Mouse (Mus musculus) forelimb bud, embryonic 11.5 days (tissue): ENCODE measurements around the gene Pabpc4.
"Not testable (repeated sequence)": the region's sequence is repeated elsewhere in the genome, so short reads cannot be mapped to it uniquely, and the experiment has no call there.

Source experiments
- DNase-seq: peaks from one replicate; pipeline ENCODE4 v3.0.0-alpha.2; 2012; ENCODE audit warnings: low read depth, low spot score

Gene Pabpc4

GRCm38 (mm10) chr4:123297195-123297960 is 35.2 kb downstream of the Pabpc4 start:
- DNase-seq: no peak

GRCm38 (mm10) chr4:123298226-123298625 is 36.1 kb downstream of the Pabpc4 start:
- no peak for DNase-seq

- DNase-seq: no peak
These were observed 37.0 kb downstream of the Pabpc4 start for GRCm38 (mm10) chr4:123298980-123299670.

- DNase-seq: peak; percentile 70
These were observed 43.6 kb downstream of the Pabpc4 start for GRCm38 (mm10) chr4:123305789-123306188.

GRCm38 (mm10) chr4:123306999-123307398 is 44.8 kb downstream of the Pabpc4 start:
- DNase-seq: no peak

DNA sequence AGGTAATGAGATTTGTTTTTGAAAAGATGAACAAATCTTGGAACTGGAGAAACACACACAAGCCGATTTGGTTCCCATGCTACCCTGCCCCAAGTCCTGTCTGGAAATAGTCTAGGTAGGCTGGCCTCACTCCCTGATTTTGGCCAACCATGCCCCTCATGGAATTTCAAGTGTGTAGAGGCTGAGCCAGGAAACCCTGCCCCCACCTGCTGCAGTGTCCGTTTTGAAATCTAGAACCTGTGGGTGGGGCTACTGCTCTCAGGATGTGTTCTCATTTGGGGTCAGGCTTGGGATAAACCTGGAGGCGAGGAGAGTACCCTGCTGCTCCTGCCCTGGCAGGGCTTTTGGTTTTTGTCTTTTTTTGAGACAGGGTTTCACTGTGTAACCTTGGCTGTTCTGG is 46.1 kb downstream of the Pabpc4 start:
- no peak for DNase-seq

DNA sequence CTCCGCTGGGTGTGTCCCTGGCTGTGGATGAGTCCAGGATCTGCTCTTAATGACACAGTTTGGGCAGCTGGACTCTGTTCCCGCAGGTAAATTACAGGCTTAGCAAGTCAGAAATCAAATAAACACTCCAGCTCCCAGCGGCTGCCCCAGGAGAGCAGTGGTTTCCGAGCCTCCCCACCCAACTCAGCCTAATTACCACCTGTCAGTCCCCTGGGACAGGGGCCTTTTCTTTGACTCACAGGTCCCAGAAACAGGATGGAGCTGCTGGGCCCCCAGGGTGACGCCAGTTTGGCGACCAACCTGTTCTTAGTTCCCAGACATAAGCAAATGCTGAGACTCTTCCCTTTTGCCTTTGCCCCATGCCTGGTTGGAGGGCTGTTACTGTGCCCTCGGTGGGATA is 49.7 kb downstream of the Pabpc4 start:
- DNase-seq: no peak

GRCm38 (mm10) chr4:123313010-123313409 is 50.9 kb downstream of the Pabpc4 start:
- no peak for DNase-seq

DNA sequence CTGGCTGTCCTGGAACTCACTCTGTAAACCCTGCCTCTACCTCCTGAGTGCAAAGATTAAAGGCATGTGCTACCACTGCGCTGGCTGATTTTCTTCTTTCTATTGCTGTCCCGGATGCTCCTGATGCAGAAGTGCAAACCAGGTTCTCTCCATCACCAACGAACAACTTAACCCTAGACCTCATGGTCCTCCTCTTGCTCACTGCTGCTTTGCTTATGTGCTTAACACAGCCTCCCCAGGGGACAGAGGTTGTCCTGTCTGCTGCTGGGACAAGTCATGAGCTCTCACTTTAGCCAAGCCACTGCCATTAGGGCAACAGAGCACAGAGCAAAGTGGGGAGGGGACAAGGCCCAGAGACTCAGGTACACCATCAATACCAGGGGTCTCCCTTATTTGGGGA is 52.3 kb downstream of the Pabpc4 start:
- no peak for DNase-seq

GRCm38 (mm10) chr4:123322910-123323309 is 60.8 kb downstream of the Pabpc4 start:
- not testable (repeated sequence) for DNase-seq

GRCm38 (mm10) chr4:123323534-123323933 is 61.4 kb downstream of the Pabpc4 start, which contains the start of gene Oxct2a:
Gene Oxct2a, minus strand, starts transcription at chr4:123323634.
- no peak for DNase-seq

GRCm38 (mm10) chr4:123326087-123326486 is 63.9 kb downstream of the Pabpc4 start:
- no peak for DNase-seq

DNA sequence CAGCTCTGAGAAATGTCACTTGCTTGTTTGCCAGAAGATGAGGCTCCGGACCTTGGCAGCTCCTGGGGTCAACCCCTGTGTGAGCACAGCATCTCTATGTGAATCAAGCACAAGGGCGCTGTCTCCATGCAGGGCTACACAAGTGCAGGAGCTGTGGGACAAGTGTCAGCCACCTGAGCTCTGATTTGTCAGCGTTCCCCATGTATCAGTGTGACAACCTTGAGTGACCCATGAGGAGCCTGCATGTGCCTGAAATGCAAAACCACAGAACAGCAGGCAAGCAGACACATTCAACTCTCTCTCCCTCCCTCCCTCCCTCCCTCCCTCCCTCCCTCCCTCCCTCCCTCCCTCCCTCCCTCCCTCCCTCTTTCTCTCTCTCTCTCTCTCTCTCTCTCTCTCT is 65.5 kb downstream of the Pabpc4 start:
- no peak for DNase-seq

- DNase-seq: no peak
These were observed 66.8 kb downstream of the Pabpc4 start for GRCm38 (mm10) chr4:123328946-123329345.

GRCm38 (mm10) chr4:123331326-123331725 is 69.2 kb downstream of the Pabpc4 start:
- no peak for DNase-seq

DNA sequence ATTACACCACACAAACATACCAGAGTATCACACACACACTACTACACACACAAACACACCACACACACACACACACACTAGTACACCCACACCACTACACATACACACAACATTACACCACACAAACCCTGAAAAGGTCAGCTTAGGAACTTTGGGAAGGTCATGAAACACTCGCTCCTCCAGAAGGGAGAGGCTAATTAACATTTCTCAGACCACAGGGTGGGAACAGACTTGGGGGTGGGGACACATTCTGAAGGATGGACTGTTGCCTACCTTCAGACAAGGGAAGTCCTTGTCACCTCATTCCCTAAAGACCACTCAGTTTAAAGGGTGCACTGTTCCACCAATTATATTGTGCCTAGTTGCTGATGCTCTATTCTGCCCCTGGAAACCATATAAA is 69.8 kb downstream of the Pabpc4 start:
- not testable (repeated sequence) for DNase-seq

DNA sequence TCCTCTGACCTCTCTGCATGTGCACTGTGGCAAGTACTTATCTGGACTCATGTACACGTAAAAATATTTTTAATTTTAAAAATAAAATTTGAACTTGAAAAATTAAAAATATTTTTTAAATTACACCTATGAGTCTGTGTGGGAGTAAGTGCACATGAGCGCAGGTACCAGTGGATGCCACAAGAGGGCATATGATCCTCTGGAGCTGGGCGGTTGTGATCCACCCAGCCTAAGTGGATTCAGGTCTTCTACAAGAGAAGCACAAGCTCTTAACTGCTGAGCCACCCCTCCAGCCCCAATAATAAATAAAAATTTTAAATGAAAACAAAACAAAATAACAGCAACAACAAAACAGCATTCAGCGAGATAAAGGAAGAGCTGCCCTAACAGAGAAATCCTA is 71.0 kb downstream of the Pabpc4 start:
- DNase-seq: no peak

GRCm38 (mm10) chr4:123334177-123334576 is 72.0 kb downstream of the Pabpc4 start:
- no peak for DNase-seq

DNA sequence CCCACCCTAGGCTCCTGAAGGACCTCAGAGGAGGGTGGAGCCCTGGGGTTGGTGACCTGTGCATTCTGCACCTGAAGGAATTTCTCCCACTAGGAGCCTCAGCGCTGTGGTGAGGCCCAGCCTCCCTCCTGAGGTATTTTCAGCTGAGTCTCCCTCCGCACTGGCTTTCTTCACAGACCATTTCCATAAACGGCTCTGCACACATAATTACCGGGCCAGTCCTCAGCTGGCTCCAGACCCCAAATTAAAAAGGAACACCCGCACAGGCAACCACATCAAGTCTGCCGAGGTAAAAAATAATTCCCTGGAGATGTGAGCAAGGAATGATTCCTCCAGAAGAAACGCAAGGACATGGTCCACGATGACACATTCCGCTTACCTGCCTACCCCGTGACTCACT is 73.1 kb downstream of the Pabpc4 start:
- not testable (repeated sequence) for DNase-seq

DNA sequence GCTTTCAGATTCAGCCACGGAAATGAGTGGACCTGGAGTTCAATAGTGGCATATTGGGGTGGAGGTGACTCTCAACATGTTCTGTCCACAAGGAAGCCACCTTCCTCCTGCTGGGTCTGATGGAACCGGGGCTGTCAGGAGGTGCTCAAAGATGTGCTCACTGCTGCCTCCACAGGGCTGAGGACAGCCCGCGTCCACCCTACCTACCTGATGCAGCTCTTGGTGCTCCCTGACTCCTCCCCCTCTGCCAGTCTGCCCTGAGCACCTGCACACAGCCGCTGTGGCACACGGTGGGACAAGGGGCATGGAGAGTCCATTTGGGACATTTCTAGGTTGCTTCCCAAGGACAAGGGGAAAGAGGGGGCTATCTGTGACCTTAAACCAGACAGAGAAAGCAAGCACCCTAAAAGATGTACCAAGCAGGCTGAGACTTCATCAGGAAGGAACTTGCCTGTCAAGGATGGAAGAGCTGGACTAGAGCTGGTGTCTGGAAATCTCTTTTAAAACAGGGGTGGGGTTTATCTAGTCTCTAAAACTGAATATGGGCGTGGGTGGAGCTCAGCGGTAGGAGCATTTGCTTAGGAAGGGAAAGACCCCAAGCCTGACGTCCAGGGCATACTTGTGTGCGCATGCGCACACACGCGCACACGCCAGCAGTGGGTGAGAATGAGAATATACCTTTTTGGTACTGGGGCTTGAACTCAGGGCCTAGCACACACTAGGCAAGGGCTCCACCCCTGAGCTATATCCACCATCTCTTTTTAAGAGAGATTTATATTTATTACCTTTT is 73.8 kb downstream of the Pabpc4 start:
- DNase-seq: no peak

DNA sequence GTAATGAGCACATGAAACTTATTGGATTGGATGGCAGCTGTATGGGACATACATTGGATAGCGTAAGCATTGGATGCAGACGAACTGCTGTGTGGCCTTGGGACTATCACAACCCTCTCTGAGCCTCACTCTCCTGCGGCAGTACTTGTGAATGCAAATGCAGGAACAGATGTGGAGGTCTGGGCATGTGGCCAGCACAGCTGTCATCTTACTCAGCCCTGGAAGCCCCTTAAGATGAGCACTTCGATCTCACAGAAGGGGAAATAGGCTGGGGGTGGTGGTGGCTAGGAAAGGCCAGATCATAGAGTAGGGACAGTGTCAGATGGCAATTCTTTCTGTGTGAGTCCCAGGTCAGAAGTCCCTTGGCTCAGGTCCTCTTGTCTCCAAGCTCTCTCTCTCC is 75.5 kb downstream of the Pabpc4 start:
- DNase-seq: no peak

DNA sequence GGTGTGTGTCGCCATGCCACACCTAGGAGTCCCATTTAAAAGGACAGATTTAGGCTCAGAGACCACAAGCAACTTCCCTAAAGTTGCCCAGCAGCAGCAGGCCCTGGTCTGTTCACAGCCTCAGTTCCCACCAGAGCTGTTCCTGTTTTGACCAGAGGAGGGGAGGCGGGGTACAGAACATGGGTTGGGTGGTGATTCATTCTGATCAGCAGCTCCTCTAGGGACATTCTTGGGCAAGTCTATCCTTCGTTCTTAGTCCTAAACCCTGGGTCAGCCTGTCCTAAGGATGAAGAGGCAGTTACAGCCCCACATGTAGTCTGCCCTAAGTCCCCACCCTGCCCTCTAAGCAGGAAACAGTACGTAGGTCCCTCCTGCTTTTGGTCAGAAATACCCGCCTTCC is 78.1 kb downstream of the Pabpc4 start:
- DNase-seq: no peak
